Mouse (Mus musculus): Measurements from ENCODE around the gene Rpl36.

- TF ChIP-seq CTCF (IDR thresholded peaks at IDR 0.05; ENCODE audit: low read depth) (no peak), EP300 (IDR thresholded peaks at IDR 0.05; ENCODE audit: low read depth) (no peak)
These were observed 46.3 kb upstream of the Rpl36 start for GRCm38 (mm10) chr17:56566918-56567317.

Data from liver, embryonic 14.5 days (tissue).